In genomic region chr16:5740776-5741175, GRCm38 (mm10) we compare ENCODE assay signal across 27 mouse cellular contexts.
A peak's percentile ranks its signal among the peaks of the same experiment; 100 is the strongest.
DNase-seq lines count a peak whose midpoint lies in the region; ATAC-seq and TF ChIP-seq lines count a peak whose summit lies in the region.
"Had no signal": no experiment of that assay in that cellular context is flagged by ENCODE, and none has a peak within 500 bp of the region (broad histone marks: within the 10 kb centered on the region; RNA-seq: fewer than 3 reads in every experiment).

No protein-coding gene starts in this region.

- no peaks in the 10 kb centered on the region for H3K36me3 ChIP-seq in heart, embryonic 16.5 days (ENCODE audit: control insufficient read depth, insufficient read depth)
- H3K36me3 ChIP-seq: embryonic facial prominence, embryonic 13.5 days; G1E; heart, embryonic 15.5 days; hindbrain, embryonic 15.5 days; limb, embryonic 13.5 days; liver, embryonic 12.5 days had no signal

- no peaks in the 10 kb centered on the region for H3K9me3 ChIP-seq in heart, embryonic 16.5 days (replicated peaks; ENCODE audit: control insufficient read depth, low read length)
- H3K9me3 ChIP-seq: embryonic facial prominence, embryonic 13.5 days; forebrain, embryonic 13.5 days; heart, embryonic 15.5 days; hindbrain, embryonic 15.5 days; limb, embryonic 13.5 days; liver, embryonic 12.5 days had no signal

- intact Hi-C loops in left cerebral cortex, postnatal 14 days (cut with DNase I), result no loop called here
- intact Hi-C loops in left cerebral cortex, postnatal 36 days (cut with DNase I), result no loop called here

- no peak overlapping the region for H3K27ac ChIP-seq in heart, embryonic 16.5 days (ENCODE audit: low read length)
- H3K27ac ChIP-seq: embryonic facial prominence, embryonic 13.5 days; forebrain, embryonic 13.5 days; heart, embryonic 15.5 days; hindbrain, embryonic 15.5 days; kidney, postnatal 0 days; limb, embryonic 13.5 days; liver, embryonic 12.5 days; stomach, postnatal 0 days had no signal

- H3K4me1 ChIP-seq in heart, embryonic 16.5 days (ENCODE audit: control insufficient read depth, insufficient read depth, low read length), result no peaks in the 10 kb centered on the region
- H3K4me1 ChIP-seq: embryonic facial prominence, embryonic 13.5 days; heart, embryonic 15.5 days; limb, embryonic 13.5 days; liver, embryonic 12.5 days had no signal

- no peaks in the 10 kb centered on the region for H3K27me3 ChIP-seq in heart, embryonic 16.5 days (ENCODE audit: control insufficient read depth, insufficient read depth, low read length)
- H3K27me3 ChIP-seq: embryonic facial prominence, embryonic 13.5 days; heart, embryonic 15.5 days; hindbrain, embryonic 15.5 days; limb, embryonic 13.5 days; liver, embryonic 12.5 days; Patski had no signal

- TF ChIP-seq CTCF in brain, embryonic 14.5 days (IDR thresholded peaks at IDR 0.05; ENCODE audit: borderline replicate concordance, extremely low read depth, insufficient read depth, insufficient read length), result no peak

- 68% methylated on average over 7 of the region's 7 CpGs for WGBS in heart, embryonic 16.5 days

- H3K4me3 ChIP-seq in heart, embryonic 16.5 days (ENCODE audit: low read length), result no peak overlapping the region
- H3K4me3 ChIP-seq: embryonic facial prominence, embryonic 13.5 days; forebrain, embryonic 13.5 days; heart, embryonic 15.5 days; hindbrain, embryonic 15.5 days; limb, embryonic 13.5 days; liver, embryonic 12.5 days had no signal

- H3K9ac ChIP-seq in heart, embryonic 16.5 days (ENCODE audit: low read length), result no peak overlapping the region
- H3K9ac ChIP-seq: embryonic facial prominence, embryonic 13.5 days; forebrain, embryonic 13.5 days; heart, embryonic 15.5 days; hindbrain, embryonic 15.5 days; limb, embryonic 13.5 days; liver, embryonic 12.5 days had no signal

- TF ChIP-seq POLR2A in brain, embryonic 14.5 days (IDR thresholded peaks at IDR 0.05; ENCODE audit: borderline replicate concordance, extremely low read depth, insufficient read depth, insufficient read length, poor library complexity, severe bottlenecking), result no peak

- H3K4me2 ChIP-seq in heart, embryonic 16.5 days (ENCODE audit: low read depth, low read length), result no peak overlapping the region
- H3K4me2 ChIP-seq: embryonic facial prominence, embryonic 13.5 days; forebrain, embryonic 13.5 days; heart, embryonic 15.5 days; hindbrain, embryonic 15.5 days; limb, embryonic 13.5 days; liver, embryonic 12.5 days; midbrain, embryonic 11.5 days had no signal

- DNase-seq in heart, postnatal 4 days, result no peak
- DNase-seq in left cerebral cortex, postnatal 14 days (ENCODE audit: low spot score in 2 of 2), result peak; percentile 43 to 68
- DNase-seq in left cerebral cortex, adult 11 months (ENCODE audit: low spot score), result no peak
- peak; percentile 22 for DNase-seq in brain, embryonic 14.5 days (ENCODE audit: low read depth)
- DNase-seq in left cerebral cortex, postnatal 36 days (ENCODE audit: low spot score in 2 of 2), result peak; percentile 18 to 32
- no peak for DNase-seq in lung, postnatal 36 days
- no peak for DNase-seq in retina, postnatal 1 day
- DNase-seq: adrenal gland, postnatal 36 days; B cell, adult 2 months; cerebellum, adult 18-20 months; cerebellum, postnatal 14 days; embryo, embryonic 11 days; kidney, adult 2 months; lung, adult 18-20 months; lung, postnatal 10 days had no signal

- ATAC-seq in heart, embryonic 16.5 days (replicated peaks; ENCODE audit: extremely low read depth, insufficient read depth, low FRiP score), result 0 out of 2 replicates have a peak, but pooled peaks have one; percentile 28
- ATAC-seq: forebrain, embryonic 13.5 days; liver, embryonic 12.5 days; Patski had no signal

Comparison
In these comparisons a context has a peak if more than half of its experiments do, and no peak if none do; other contexts are left out.
1. DNase-seq: peak in left cerebral cortex, postnatal 14 days (2 of 2), brain, embryonic 14.5 days (single experiment) and left cerebral cortex, postnatal 36 days (2 of 2); none in heart, postnatal 4 days (single experiment), left cerebral cortex, adult 11 months (single experiment), lung, postnatal 36 days (single experiment) and retina, postnatal 1 day (single experiment).